Mouse (Mus musculus) limb, embryonic 10.5 days (tissue): Measurements from ENCODE around the gene Crybb1. TPM values are rescaled to one million over a fixed set of nuclear protein-coding genes. Genes with fewer than 3 reads are reported as not detected.

Experiments used
- DNase-seq: peaks from one replicate; pipeline ENCODE4 v3.0.0-alpha.2; 2017; ENCODE audit warnings: low spot score
- H3K27ac ChIP-seq: fragments of 300-500 bp; sonication (generic); 2 replicates; pipeline ENCODE4 v1.5.1; 2016; ENCODE audit warnings: mild to moderate bottlenecking
- H3K27me3 ChIP-seq: fragments of 300-500 bp; sonication (generic); 2 replicates; pipeline ENCODE4 v1.6.1; 2016; ENCODE audit warnings: low read depth, mild to moderate bottlenecking; ENCODE audit not compliant: poor library complexity, severe bottlenecking
- H3K36me3 ChIP-seq: fragments of 300-500 bp; sonication (generic); 2 replicates; pipeline ENCODE4 v1.6.1; 2016; ENCODE audit warnings: mild to moderate bottlenecking, moderate library complexity
- H3K4me1 ChIP-seq: fragments of 300-500 bp; sonication (generic); 2 replicates; pipeline ENCODE4 v1.6.1; 2016
- H3K4me3 ChIP-seq: fragments of 300-500 bp; sonication (generic); 2 replicates; pipeline ENCODE4 v1.5.1; 2016; ENCODE audit warnings: mild to moderate bottlenecking, moderate library complexity
- H3K9me3 ChIP-seq: fragments of 300-500 bp; sonication (generic); replicated peaks from 2 replicates; pipeline ENCODE4 v1.6.1; 2016; ENCODE audit warnings: mild to moderate bottlenecking
- WGBS: fragments of 180-500 bp; shearing (Covaris S2); methylation state at CpG from one replicate; pipeline ENCODE4 v1.1.7; 2016; 5-methylcytosine and 5-hydroxymethylcytosine counted together
- polyA plus RNA-seq: library from polyadenylated mRNA; unstranded; fragments of >200 nt; fragmentation: Nextera tagmentation; extraction: Ambion mirVana; gene quantifications from 2 replicates; pipeline ENCODE4 v1.2.1, GENCODE M21; 2016

Gene Crybb1
- polyA plus RNA-seq, 1 experiment from 2014 or later = not detected

GRCm38 (mm10) chr5:112276267-112276873 lies 20.8 kb downstream of the Crybb1 start, which contains the start of gene Tpst2:
Tpst2 (plus strand) TSS chr5:112276691.
- Histone ChIP-seq H3K4me1 (peaks cover 61% of the 10 kb centered on the region), H3K36me3 (no peaks in the 10 kb centered on the region; the same call in 1 of the 2 replicates)
- WGBS = under 1% methylated on average over 61 of the region's 62 CpGs

DNA sequence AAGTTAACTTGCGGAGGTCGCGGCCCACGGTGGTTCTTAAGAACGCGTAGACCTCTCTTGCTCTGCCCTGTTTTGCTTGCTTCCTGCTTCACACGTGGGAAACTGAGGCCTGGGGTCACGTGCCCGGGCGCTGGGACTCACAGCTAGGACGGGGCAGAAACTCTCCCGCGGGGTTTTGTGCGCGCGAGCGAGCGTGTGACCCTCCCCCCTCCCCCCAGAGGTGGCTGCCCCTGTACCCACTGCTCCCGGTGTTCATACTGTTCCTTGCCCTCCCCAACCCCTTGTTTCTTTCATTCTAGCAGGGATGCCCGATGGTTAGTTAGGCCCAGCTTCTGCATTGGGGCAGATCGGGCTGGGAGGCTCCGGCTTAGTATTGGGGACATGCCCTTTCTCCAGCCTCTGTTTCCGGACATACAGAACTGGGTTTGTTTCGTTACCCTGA lies 21.3 kb downstream of the Crybb1 start:
- DNase-seq = no peak
- H3K36me3 ChIP-seq = no peaks in the 10 kb centered on the region; the same call in 1 of the 2 replicates
- H3K4me1 ChIP-seq = peaks cover 62% of the 10 kb centered on the region
- WGBS = 1% methylated on average over 24 of the region's 24 CpGs
- H3K4me3 ChIP-seq = peak overlapping the region; percentile 82
- no peaks in the 10 kb centered on the region for H3K27me3 ChIP-seq
- H3K9me3 ChIP-seq = no peaks in the 10 kb centered on the region
- peak overlapping the region; percentile 91 for H3K27ac ChIP-seq

More at GRCm38 (mm10) chr5:112276267-112276873, 20.8 kb downstream of the Crybb1 start, which contains the start of gene Tpst2:
- Histone ChIP-seq H3K4me3 (peak within 1 kb of the TSS; percentile 82), H3K9me3 (no peaks in the 10 kb centered on the region), H3K27me3 (peaks cover 3% of the 10 kb centered on the region; the same call in 1 of the 2 replicates), H3K27ac (peak within 1 kb of the TSS; percentile 91)
- DNase-seq = peak; percentile 99

- 91% methylated on average over 11 of the region's 11 CpGs for WGBS
- Histone ChIP-seq H3K27ac (no peak overlapping the region), H3K36me3 (no peaks in the 10 kb centered on the region; the same call in 1 of the 2 replicates), H3K4me1 (peaks cover 71% of the 10 kb centered on the region), H3K4me3 (0 out of 2 replicates have a peak overlapping the region, but pooled peaks have one; percentile 82), H3K27me3 (no peaks in the 10 kb centered on the region), H3K9me3 (no peaks in the 10 kb centered on the region)
- DNase-seq = no peak
Observed at GRCm38 (mm10) chr5:112277906-112278470, 22.4 kb downstream of the Crybb1 start.

DNA sequence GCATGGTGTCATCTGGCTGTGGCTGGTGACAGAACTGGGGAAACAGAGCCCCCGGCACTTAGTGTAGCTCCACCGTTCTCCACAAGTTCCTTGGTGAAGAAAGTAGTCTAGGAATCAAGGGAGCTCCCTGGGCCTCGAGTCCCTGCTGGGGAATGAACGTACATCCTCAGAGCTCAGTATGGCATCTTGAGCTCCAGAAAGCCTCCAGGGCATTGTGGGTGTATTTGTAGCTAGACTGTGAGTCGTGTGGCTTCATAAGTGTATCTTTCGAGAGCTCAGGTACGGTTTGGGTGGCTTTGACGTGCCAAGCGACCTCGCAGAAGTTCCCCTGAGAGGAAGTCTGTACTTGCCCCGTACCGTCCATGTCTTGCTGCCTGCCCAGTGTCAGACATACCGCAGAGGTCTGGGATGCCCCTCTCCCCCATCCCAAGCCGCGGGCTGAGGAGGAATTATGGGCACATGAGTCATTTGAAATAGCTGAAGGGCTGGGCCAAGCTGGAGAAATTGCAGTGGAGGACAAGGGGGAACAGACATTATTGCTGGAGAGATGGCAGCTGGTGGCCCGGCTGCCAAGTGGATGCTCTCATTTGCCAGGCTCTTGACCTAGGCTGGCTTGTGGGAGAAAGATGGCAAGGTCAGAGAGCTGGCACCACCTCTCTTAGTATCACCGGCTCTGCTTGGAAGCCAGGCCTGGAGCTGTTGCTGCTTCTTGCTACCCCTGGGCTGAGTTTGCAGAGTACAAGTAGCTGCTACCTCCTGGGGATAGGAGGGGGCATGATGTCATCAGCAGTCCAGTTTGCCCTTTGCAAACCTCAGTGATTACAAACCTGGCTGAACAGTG lies 23.8 kb downstream of the Crybb1 start:
- Histone ChIP-seq H3K4me1 (peaks cover 80% of the 10 kb centered on the region), H3K4me3 (no peak overlapping the region), H3K27me3 (no peaks in the 10 kb centered on the region), H3K9me3 (no peaks in the 10 kb centered on the region), H3K36me3 (no peaks in the 10 kb centered on the region; the same call in 1 of the 2 replicates), H3K27ac (0 out of 2 replicates have a peak overlapping the region, but pooled peaks have one; percentile 46)
- DNase-seq = no peak
- WGBS = 91% methylated on average over 17 of the region's 17 CpGs

GRCm38 (mm10) chr5:112280151-112280550 lies 24.5 kb downstream of the Crybb1 start:
- WGBS = 88% methylated on average over 7 of the region's 7 CpGs
- no peak overlapping the region; the same call in 1 of the 2 replicates for H3K4me3 ChIP-seq
- no peak for DNase-seq
- peaks cover 74% of the 10 kb centered on the region for H3K4me1 ChIP-seq
- no peaks in the 10 kb centered on the region; the same call in 1 of the 2 replicates for H3K36me3 ChIP-seq
- H3K27me3 ChIP-seq = no peaks in the 10 kb centered on the region
- no peaks in the 10 kb centered on the region for H3K9me3 ChIP-seq
- peak overlapping the region; percentile 46; the same call in 1 of the 2 replicates for H3K27ac ChIP-seq

DNA sequence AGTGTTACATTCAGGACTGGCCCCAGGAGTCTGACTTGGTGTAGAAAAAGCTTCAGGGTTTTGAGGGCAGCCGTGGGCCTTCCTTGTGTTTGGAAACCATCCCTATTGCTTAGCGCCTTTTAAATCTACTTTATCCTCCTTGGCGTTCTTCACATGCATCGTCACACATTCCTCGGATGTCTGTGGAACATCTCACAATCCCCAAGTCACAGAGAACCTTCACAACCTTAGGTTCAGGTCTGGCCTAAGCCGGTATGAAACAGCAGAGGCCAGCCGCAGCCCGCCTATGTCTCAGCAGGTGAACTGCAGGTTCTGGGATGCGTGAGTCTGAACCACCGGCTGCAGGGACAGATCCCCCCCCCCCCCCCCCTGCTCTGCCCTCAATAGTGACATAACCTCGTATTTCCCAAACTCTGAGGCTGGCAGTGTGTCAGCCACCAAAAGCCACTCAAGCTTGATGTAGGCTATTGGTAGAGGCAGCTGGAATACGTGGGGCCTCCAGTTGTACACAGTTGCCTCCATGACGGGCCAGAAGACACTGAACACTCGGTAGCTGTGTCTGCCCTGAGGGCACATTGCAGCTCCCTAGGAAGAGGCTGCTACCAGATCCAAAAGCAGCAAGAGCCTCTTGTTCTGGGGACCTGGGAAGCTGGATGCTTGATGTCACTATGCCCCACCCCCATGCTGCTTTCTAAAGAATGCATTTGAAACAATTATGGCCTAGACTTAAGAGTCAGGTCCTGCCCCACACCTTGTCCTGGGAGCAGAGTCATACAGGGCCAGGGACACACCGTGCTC lies 25.4 kb downstream of the Crybb1 start:
- 0 out of 2 replicates have a peak overlapping the region, but pooled peaks have one; percentile 46 for H3K27ac ChIP-seq
- 69% methylated on average over 15 of the region's 15 CpGs for WGBS
- H3K9me3 ChIP-seq = no peaks in the 10 kb centered on the region
- DNase-seq = no peak
- peaks cover 4% of the 10 kb centered on the region; the same call in 1 of the 2 replicates for H3K36me3 ChIP-seq
- no peak overlapping the region for H3K4me3 ChIP-seq
- H3K27me3 ChIP-seq = no peaks in the 10 kb centered on the region
- H3K4me1 ChIP-seq = peaks cover 65% of the 10 kb centered on the region

GRCm38 (mm10) chr5:112281676-112282075 lies 26.1 kb downstream of the Crybb1 start:
- H3K4me3 ChIP-seq = no peak overlapping the region
- 89% methylated on average over 4 of the region's 4 CpGs for WGBS
- peaks cover 66% of the 10 kb centered on the region for H3K4me1 ChIP-seq
- H3K36me3 ChIP-seq = peaks cover 7% of the 10 kb centered on the region
- H3K27ac ChIP-seq = no peak overlapping the region
- no peaks in the 10 kb centered on the region for H3K9me3 ChIP-seq
- H3K27me3 ChIP-seq = no peaks in the 10 kb centered on the region
- DNase-seq = no peak

DNA sequence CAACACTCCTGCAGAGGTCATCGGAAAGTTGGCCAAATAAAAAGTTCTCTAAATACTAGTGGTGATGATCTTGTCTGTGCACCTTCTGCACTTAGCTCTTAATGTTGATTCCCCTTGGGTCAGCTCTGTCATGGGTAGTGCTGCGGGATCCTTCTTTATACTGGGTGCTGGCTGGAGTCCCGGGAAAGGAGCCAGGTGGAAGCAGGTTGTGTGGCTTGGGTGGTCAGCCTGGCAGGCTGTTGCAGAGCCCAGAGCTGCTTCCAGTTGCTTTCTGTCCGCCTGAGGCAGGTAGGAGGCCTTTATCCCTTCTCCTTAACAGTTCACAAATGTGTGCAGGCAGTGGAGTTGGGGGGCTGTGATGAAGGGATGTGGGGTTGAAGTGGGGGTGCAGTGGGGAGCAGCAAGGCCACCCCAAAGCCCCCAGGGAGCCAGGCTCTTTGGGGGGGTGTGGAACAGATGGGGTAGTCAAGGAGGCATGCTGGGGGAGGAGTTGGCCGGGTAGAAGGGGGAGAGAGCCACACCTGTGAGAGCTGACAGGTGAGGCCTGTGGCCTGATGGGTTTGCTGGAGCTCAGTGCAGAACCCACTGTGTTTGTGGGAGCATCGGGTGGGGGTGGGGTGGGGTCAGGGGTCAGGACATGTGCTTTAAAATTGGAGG lies 26.6 kb downstream of the Crybb1 start:
- Histone ChIP-seq H3K27ac (no peak overlapping the region), H3K4me1 (peaks cover 64% of the 10 kb centered on the region), H3K4me3 (no peak overlapping the region), H3K36me3 (peaks cover 7% of the 10 kb centered on the region), H3K9me3 (no peaks in the 10 kb centered on the region), H3K27me3 (no peaks in the 10 kb centered on the region)
- 73% methylated on average over 6 of the region's 6 CpGs for WGBS
- DNase-seq = no peak

GRCm38 (mm10) chr5:112282780-112283482 lies 27.3 kb downstream of the Crybb1 start:
- Histone ChIP-seq H3K4me3 (no peak overlapping the region), H3K36me3 (peaks cover 7% of the 10 kb centered on the region), H3K27me3 (no peaks in the 10 kb centered on the region), H3K4me1 (peaks cover 57% of the 10 kb centered on the region), H3K27ac (no peak overlapping the region), H3K9me3 (no peaks in the 10 kb centered on the region)
- 77% methylated on average over 9 of the region's 9 CpGs for WGBS
- DNase-seq = no peak

GRCm38 (mm10) chr5:112283543-112284202 lies 28.1 kb downstream of the Crybb1 start:
- DNase-seq = no peak
- WGBS = 71% methylated on average over 10 of the region's 10 CpGs
- Histone ChIP-seq H3K9me3 (no peaks in the 10 kb centered on the region), H3K4me1 (peaks cover 50% of the 10 kb centered on the region), H3K27me3 (no peaks in the 10 kb centered on the region), H3K27ac (peak overlapping the region; percentile 62), H3K4me3 (no peak overlapping the region), H3K36me3 (peaks cover 7% of the 10 kb centered on the region)

DNA sequence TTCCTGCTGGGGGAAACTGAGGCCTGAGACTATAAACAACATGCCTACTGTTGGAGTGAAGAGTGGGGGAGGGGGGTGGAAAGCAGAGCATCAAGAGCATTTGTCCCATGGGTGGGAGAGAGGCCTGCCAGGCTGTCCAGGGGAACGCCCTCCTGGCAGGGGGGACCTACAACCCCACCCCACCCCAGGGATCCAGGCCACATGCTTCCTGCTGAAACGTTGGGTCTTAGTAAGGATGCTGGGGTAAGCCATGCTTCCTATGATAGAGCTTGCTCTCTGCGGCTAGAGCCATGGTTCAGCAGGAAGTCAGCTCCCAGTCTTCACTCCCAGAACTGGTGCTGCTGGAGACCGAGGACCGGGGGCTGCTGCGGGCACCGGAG lies 28.6 kb downstream of the Crybb1 start:
- no peak overlapping the region for H3K4me3 ChIP-seq
- H3K36me3 ChIP-seq = peaks cover 7% of the 10 kb centered on the region
- H3K27me3 ChIP-seq = no peaks in the 10 kb centered on the region
- peaks cover 46% of the 10 kb centered on the region for H3K4me1 ChIP-seq
- WGBS = 76% methylated on average over 7 of the region's 7 CpGs
- no peak for DNase-seq
- peak overlapping the region; percentile 62 for H3K27ac ChIP-seq
- H3K9me3 ChIP-seq = no peaks in the 10 kb centered on the region
